ENCODE assay signal across 17 mouse cellular contexts in the genomic region with DNA sequence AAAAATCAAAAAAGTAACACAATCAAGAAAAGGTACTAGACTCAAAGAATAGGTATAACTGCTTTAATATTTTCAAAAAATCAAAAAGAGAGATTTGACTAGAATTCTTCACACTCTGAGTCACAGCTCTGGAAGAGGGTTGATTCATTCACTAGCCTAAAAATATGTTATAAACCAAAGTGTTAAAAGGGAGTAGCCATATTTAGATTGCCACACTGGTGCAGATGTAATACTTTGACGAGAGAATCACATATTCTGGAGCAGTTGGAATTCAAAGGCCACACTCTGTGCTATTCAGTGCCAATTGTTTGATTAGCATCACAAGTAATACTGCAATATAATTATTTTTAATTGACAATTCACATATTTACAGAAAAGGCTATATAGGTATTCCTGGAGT.
"Had no signal": no experiment of that assay in that cellular context is flagged by ENCODE, and none has a peak within 500 bp of the region (broad histone marks: within the 10 kb centered on the region; RNA-seq: fewer than 3 reads in every experiment).

No protein-coding gene starts in this region.

- ATAC-seq: midbrain, embryonic 16.5 days had no signal

- DNase-seq: lung, adult 18-20 months; lung, embryonic 14.5 days; lung, postnatal 10 days; lung, postnatal 4 days; midbrain, embryonic 14.5 days; retina, postnatal 1 day; right cerebral cortex, postnatal 14 days; spleen, adult 18-20 months; thymus, adult 2 months; thymus, postnatal 25 days; thymus, postnatal 4 days had no signal

- H3K27ac ChIP-seq: midbrain, embryonic 10.5 days; midbrain, embryonic 12.5 days; neural tube, embryonic 13.5 days; neural tube, embryonic 15.5 days had no signal

- H3K4me3 ChIP-seq: midbrain, embryonic 10.5 days; midbrain, embryonic 12.5 days; myocyte; neural tube, embryonic 13.5 days; neural tube, embryonic 15.5 days had no signal
